Mouse (Mus musculus): Measurements from ENCODE around the gene Kcnq4.

The Kcnq4 gene

GRCm38 (mm10) chr4:120673606-120674005 lies 74.8 kb downstream of the Kcnq4 start:
- DNase-seq (ENCODE audit: low spot score) = no peak

GRCm38 (mm10) chr4:120671046-120671445 lies 77.4 kb downstream of the Kcnq4 start:
- no peak for DNase-seq (ENCODE audit: low spot score)

GRCm38 (mm10) chr4:120669585-120669984 lies 78.8 kb downstream of the Kcnq4 start:
- DNase-seq (ENCODE audit: low spot score) = no peak

GRCm38 (mm10) chr4:120668551-120668950 lies 79.9 kb downstream of the Kcnq4 start:
- DNase-seq (ENCODE audit: low spot score) = no peak

- DNase-seq (ENCODE audit: low spot score) = no peak
These were observed 80.9 kb downstream of the Kcnq4 start for GRCm38 (mm10) chr4:120667555-120667954.

- peak; percentile 48 for DNase-seq (ENCODE audit: low spot score)
These were observed 81.3 kb downstream of the Kcnq4 start for GRCm38 (mm10) chr4:120667045-120667501.

GRCm38 (mm10) chr4:120666358-120667024 lies 81.9 kb downstream of the Kcnq4 start, which contains the start of gene Cited4:
TSS of gene Cited4 (plus strand) at chr4:120666572.
- DNase-seq (ENCODE audit: low spot score) = peak; percentile 84

- no peak for DNase-seq (ENCODE audit: low spot score)
These were observed 82.6 kb downstream of the Kcnq4 start for GRCm38 (mm10) chr4:120665782-120666181.

- no peak for DNase-seq (ENCODE audit: low spot score)
These were observed 83.2 kb downstream of the Kcnq4 start for GRCm38 (mm10) chr4:120665144-120665700.

GRCm38 (mm10) chr4:120664601-120665000 lies 83.8 kb downstream of the Kcnq4 start:
- DNase-seq (ENCODE audit: low spot score) = no peak

GRCm38 (mm10) chr4:120660485-120660884 lies 87.9 kb downstream of the Kcnq4 start:
- DNase-seq (ENCODE audit: low spot score) = no peak

GRCm38 (mm10) chr4:120655898-120656297 lies 92.5 kb downstream of the Kcnq4 start:
- DNase-seq (ENCODE audit: low spot score) = no peak

- no peak for DNase-seq (ENCODE audit: low spot score)
These were observed 98.2 kb downstream of the Kcnq4 start for GRCm38 (mm10) chr4:120650208-120650592.

GRCm38 (mm10) chr4:120649369-120650207 lies 98.8 kb downstream of the Kcnq4 start:
- DNase-seq (ENCODE audit: low spot score) = no peak
